Mouse (Mus musculus): ENCODE results near the gene Tmem130. TPM values are rescaled to one million over a fixed set of nuclear protein-coding genes. Genes with fewer than 3 reads are reported as not detected.

The Tmem130 gene
- polyA plus RNA-seq, 1 experiment from 2014 or later: 55.1 TPM

GRCm38 (mm10) chr5:144691421-144691820 is 70.2 kb downstream of the Tmem130 start:
- Histone ChIP-seq H3K9me3 (no peaks in the 10 kb centered on the region), H3K9ac (replicated peaks) (no peak overlapping the region), H3K4me3 (no peak overlapping the region), H3K27me3 (no peaks in the 10 kb centered on the region), H3K4me1 (peaks cover 18% of the 10 kb centered on the region), H3K36me3 (no peaks in the 10 kb centered on the region), H3K27ac (replicated peaks) (peak overlapping the region; percentile 36; the same call in 1 of the 2 replicates), H3K4me2 (replicated peaks) (no peak overlapping the region)
- no peak for ATAC-seq (ENCODE audit: low FRiP score, low read depth)
- 30% methylated on average over 4 of the region's 4 CpGs for WGBS

GRCm38 (mm10) chr5:144688371-144688770 is 73.2 kb downstream of the Tmem130 start:
- no peaks in the 10 kb centered on the region for H3K36me3 ChIP-seq
- H3K4me3 ChIP-seq: no peak overlapping the region
- H3K27ac ChIP-seq (replicated peaks): no peak overlapping the region
- no peaks in the 10 kb centered on the region for H3K9me3 ChIP-seq
- H3K9ac ChIP-seq (replicated peaks): no peak overlapping the region
- H3K4me1 ChIP-seq: peaks cover 9% of the 10 kb centered on the region; the same call in 1 of the 2 replicates
- WGBS: 72% methylated on average over 4 of the region's 4 CpGs
- H3K27me3 ChIP-seq: no peaks in the 10 kb centered on the region
- ATAC-seq (ENCODE audit: low FRiP score, low read depth): no peak
- no peak overlapping the region for H3K4me2 ChIP-seq (replicated peaks)

Other genes with a start within 250 kb of the Tmem130 start
- gene Nptx2, start 215.9 kb downstream of the Tmem130 start, polyA plus RNA-seq (2016; fragmentation: Nextera tagmentation; extraction: Ambion mirVana): 1.8 and 2.4 TPM in 2 replicates
- 95.9 and 102 TPM in 2 replicates for gene Trrap, start 5.9 kb upstream of the Tmem130 start, polyA plus RNA-seq (2016; fragmentation: Nextera tagmentation; extraction: Ambion mirVana)
- gene Smurf1, start 204.0 kb upstream of the Tmem130 start, polyA plus RNA-seq (2016; fragmentation: Nextera tagmentation; extraction: Ambion mirVana): 28.3 and 31.8 TPM in 2 replicates

Measured in midbrain, embryonic 12.5 days (tissue).